Mouse (Mus musculus) central nervous system, embryonic 11.5 days (tissue): ENCODE measurements around the gene Cd300ld3. TPM values are rescaled to one million over a fixed set of nuclear protein-coding genes. Genes with fewer than 3 reads are reported as not detected.

Experiments
- polyA plus RNA-seq: library from polyadenylated mRNA; depleted of rRNA; stranded (reverse); fragments of >200 nt; gene quantifications from 2 replicates; pipeline ENCODE4 v1.2.3, GENCODE M21; 2012; rRNA removed

Cd300ld3 gene
- polyA plus RNA-seq = 0.23 and 0.45 TPM in 2 replicates

GRCm38 (mm10) chr11:115048259-115048658 lies at the start of gene Cd300ld3:
TSS of gene Cd300ld3 (minus strand) at chr11:115048409.

DNA sequence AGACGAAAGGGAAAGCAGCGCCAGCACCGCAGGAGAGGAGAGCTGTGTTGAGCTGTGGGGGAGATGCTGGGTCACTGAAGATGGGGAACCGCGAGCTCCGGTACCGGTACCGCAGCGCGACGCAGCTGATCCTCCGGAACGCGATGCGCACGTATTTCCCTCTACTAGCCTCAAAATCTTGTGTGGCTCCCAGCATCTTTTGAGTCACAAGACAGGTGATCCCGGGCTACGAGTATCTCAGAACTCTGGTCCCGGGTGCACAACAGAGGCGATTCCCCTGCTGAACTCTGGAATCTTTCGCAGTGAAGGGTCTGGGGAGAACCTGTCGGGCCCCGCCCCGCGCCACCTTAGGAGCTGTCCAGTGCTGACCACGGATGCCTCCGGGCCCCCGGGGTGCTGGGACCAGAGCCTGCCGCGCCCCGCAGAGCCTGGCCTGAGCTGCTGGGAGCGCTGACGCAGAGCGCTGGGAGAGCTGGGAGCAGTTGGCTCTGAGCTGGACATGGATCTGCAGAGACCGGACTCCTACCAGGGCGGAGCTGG lies 43.2 kb upstream of the Cd300ld3 start, which contains the start of gene Rab37:
Gene Rab37, plus strand, starts transcription at position 70 of the 540 bp plus-strand sequence.

DNA sequence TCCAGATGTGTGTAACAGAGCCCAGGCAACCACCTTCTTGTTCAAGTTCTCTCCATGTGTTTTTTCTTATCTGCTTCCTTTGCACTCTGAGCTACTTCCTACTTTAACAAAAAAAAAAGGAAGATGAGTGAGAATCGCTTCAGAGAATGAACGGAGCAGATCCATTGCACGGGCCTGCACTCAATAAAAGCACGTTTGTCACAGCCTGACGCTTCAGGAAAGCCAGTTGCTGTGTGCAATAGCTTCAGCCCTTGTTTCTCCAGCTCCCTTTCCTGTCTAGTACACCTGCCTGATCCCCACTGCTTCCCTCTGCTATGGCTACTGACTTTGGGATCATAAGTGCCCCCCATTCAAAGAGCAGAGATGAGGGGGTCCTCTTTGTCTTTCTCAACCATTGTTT lies 13.9 kb upstream of the Cd300ld3 start, which contains the start of gene Cd300e:
Gene Cd300e, minus strand, starts transcription at position 101 of the 400 bp plus-strand sequence.

GRCm38 (mm10) chr11:115037669-115038068 lies 10.5 kb downstream of the Cd300ld3 start, which contains the start of gene Cd300ld5:
TSS of gene Cd300ld5 (minus strand) at chr11:115037769.

DNA sequence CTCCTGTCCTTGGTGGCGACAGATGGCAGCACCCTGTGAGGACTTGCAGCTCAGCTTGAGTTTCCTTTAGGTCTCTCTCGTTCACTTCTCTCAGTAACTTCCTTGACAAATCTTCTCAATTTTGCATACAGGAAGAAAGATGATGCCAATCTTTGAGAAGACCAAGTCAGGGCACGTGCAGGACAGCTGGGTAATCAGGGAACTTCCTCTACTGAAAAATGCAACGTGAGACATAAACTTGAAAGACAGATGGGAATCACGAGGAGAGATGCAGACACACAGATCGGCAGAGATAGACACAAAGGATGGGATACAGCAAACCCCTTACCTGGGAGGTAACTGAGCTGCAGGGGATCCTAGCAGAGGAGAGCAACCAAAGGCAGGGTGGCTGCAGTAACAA lies 21.3 kb downstream of the Cd300ld3 start, which contains the start of gene Cd300ld4:
Gene Cd300ld4, minus strand, starts transcription at position 101 of the 400 bp plus-strand sequence.

GRCm38 (mm10) chr11:115016093-115016492 lies 32.1 kb downstream of the Cd300ld3 start, which contains the start of gene Cd300ld2:
TSS of gene Cd300ld2 (minus strand) at chr11:115016193.

DNA sequence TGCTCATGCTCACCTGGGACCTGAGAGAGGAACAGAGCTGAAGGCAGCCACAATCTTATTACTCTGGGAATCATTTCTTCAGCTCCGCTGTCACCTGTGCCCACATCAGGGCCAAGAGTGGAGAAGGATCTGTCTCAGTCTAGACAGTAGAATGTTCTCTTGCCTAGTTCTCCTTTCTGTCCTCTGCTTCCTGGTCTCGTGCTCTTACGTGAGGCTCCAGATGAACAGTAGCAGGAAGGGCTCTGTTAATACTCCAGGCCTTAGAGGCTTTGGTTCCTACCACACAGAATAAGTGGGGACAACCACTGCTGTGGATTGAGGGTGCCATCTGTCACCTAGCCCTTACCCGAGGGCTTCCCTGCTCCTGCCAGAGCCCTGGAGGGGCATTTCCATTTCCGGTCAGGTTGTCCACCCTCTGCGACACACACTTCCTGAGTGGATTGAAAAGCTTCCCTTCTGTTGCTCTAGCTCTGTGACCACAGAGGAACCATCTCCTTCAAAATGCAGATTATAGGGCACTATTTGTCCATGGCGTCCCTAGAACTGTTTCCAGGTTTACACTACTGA lies 46.7 kb downstream of the Cd300ld3 start, which contains the start of gene Cd300c2:
Gene Cd300c2, minus strand, starts transcription at position 407 of the 567 bp plus-strand sequence.

Other genes with a start within 250 kb of the Cd300ld3 start
- gene Gpr142, start 249.5 kb downstream of the Cd300ld3 start, polyA plus RNA-seq = 0.06 and 0.14 TPM in 2 replicates
- 6.5 and 21.2 TPM in 2 replicates for gene Gprc5c, start 197.3 kb downstream of the Cd300ld3 start, polyA plus RNA-seq
- 0.88 and 1.5 TPM in 2 replicates for gene Cd300a, start 158.4 kb downstream of the Cd300ld3 start, polyA plus RNA-seq
- 0.05 and 0.15 TPM in 2 replicates for gene Cd300lb, start 114.0 kb downstream of the Cd300ld3 start, polyA plus RNA-seq
- gene Cd300c, start 79.3 kb downstream of the Cd300ld3 start, polyA plus RNA-seq = 0.08 TPM in 1 of 2 replicates, not detected in the other
- 0.07 and 0.11 TPM in 2 replicates for gene Cd300ld, start 58.5 kb downstream of the Cd300ld3 start, polyA plus RNA-seq
- gene Cd300c2, start 46.5 kb downstream of the Cd300ld3 start, polyA plus RNA-seq = 1.3 and 1.6 TPM in 2 replicates
- gene Cd300ld2, start 32.2 kb downstream of the Cd300ld3 start, polyA plus RNA-seq = not detected in 2 replicates
- gene Cd300ld4, start 21.4 kb downstream of the Cd300ld3 start, polyA plus RNA-seq = 0.16 TPM in 1 of 2 replicates, not detected in the other
- gene Cd300ld5, start 10.6 kb downstream of the Cd300ld3 start, polyA plus RNA-seq = 0.23 TPM in 1 of 2 replicates, not detected in the other
- gene Cd300e, start 13.8 kb upstream of the Cd300ld3 start, polyA plus RNA-seq = 0.02 and 0.04 TPM in 2 replicates
- 1.4 and 2.0 TPM in 2 replicates for gene Rab37, start 43.0 kb upstream of the Cd300ld3 start, polyA plus RNA-seq
- gene Cd300lf, start 85.6 kb upstream of the Cd300ld3 start, polyA plus RNA-seq = 0.20 and 0.29 TPM in 2 replicates
- 28.0 and 39.8 TPM in 2 replicates for gene Slc9a3r1, start 114.9 kb upstream of the Cd300ld3 start, polyA plus RNA-seq
- gene Tmem104, start 139.1 kb upstream of the Cd300ld3 start, polyA plus RNA-seq = 3.5 and 5.0 TPM in 2 replicates
- 20.7 and 23.2 TPM in 2 replicates for gene Nat9, start 139.4 kb upstream of the Cd300ld3 start, polyA plus RNA-seq
- gene Grin2c, start 218.8 kb upstream of the Cd300ld3 start, polyA plus RNA-seq = 1.1 and 1.7 TPM in 2 replicates
- 15.7 and 16.2 TPM in 2 replicates for gene Fdxr, start 228.6 kb upstream of the Cd300ld3 start, polyA plus RNA-seq
- 1.1 and 1.2 TPM in 2 replicates for gene Fads6, start 249.3 kb upstream of the Cd300ld3 start, polyA plus RNA-seq